Mouse (Mus musculus): ENCODE measurements around the gene Ush1c.

- no peak for TF ChIP-seq POLR2A (IDR thresholded peaks at IDR 0.05; ENCODE audit: control insufficient read depth in 1 of 2, insufficient read depth in 1 of 2, low read depth in 1 of 2, low read length in 2 of 2, poor library complexity in 1 of 2)
- no peak for TF ChIP-seq GATA1 (IDR thresholded peaks at IDR 0.05; ENCODE audit: low read depth, low read length)
- no peak for TF ChIP-seq SIN3A (IDR thresholded peaks at IDR 0.05; ENCODE audit: low read length)
- no peak for TF ChIP-seq RCOR1 (IDR thresholded peaks at IDR 0.05; ENCODE audit: low read depth, low read length)
Measured at GRCm38 (mm10) chr7:46247606-46248005, 9.3 kb upstream of the Ush1c start.
